11 mouse cellular contexts compared by ENCODE assay signal in genomic region chr7:139063406-139063805, GRCm38 (mm10). TPM values are rescaled to one million over a fixed set of nuclear protein-coding genes. Genes with fewer than 3 reads are reported as not detected.
DNase-seq lines count a peak whose midpoint lies in the region; ATAC-seq and TF ChIP-seq lines count a peak whose summit lies in the region.
"Had no signal": no experiment of that assay in that cellular context is flagged by ENCODE, and none has a peak within 500 bp of the region (broad histone marks: within the 10 kb centered on the region; RNA-seq: fewer than 3 reads in every experiment).

No protein-coding gene starts in this region.

- no peak for DNase-seq in kidney, postnatal 0 days (ENCODE audit: low spot score)
- DNase-seq in kidney, adult 11 months = no peak
- peak; percentile 36 for DNase-seq in thymus, postnatal 4 days
- no peak for DNase-seq in thymus, postnatal 10 days (ENCODE audit: low spot score in 2 of 2)
- DNase-seq in c-Kit-positive CD71-negative TER-119-negative erythroid progenitor cells, embryonic 14.5 days (ENCODE audit: low read depth) = peak; percentile 20
- no peak for DNase-seq in stomach, postnatal 0 days (ENCODE audit: low spot score)
- no peak for DNase-seq in left cerebral cortex, adult 11 months (ENCODE audit: low spot score)
- DNase-seq in left cerebral cortex, adult 9 months (ENCODE audit: low spot score in 2 of 2) = no peak
- DNase-seq: gastrocnemius, postnatal 10 days had no signal

- no peak overlapping the region for H3K4me2 ChIP-seq in kidney, postnatal 0 days (ENCODE audit: low read length)
- H3K4me2 ChIP-seq in stomach, postnatal 0 days (replicated peaks; ENCODE audit: low read depth) = no peak overlapping the region

- ATAC-seq in kidney, postnatal 0 days (replicated peaks; ENCODE audit: low FRiP score, low read depth) = no peak
- ATAC-seq in stomach, postnatal 0 days (ENCODE audit: low FRiP score, low TSS enrichment) = no peak
- ATAC-seq: activated CD4-positive, CD25-positive, alpha-beta regulatory T cell, adult 4 months had no signal

- no peaks in the 10 kb centered on the region for H3K9me3 ChIP-seq in kidney, postnatal 0 days (replicated peaks; ENCODE audit: low read length)
- H3K9me3 ChIP-seq in stomach, postnatal 0 days (ENCODE audit: control insufficient read depth, low read length) = no peaks in the 10 kb centered on the region
- H3K9me3 ChIP-seq: megakaryocyte, embryonic 14.5 days had no signal

- no peaks in the 10 kb centered on the region for H3K36me3 ChIP-seq in kidney, postnatal 0 days (ENCODE audit: insufficient read depth, low read length)
- H3K36me3 ChIP-seq in stomach, postnatal 0 days (ENCODE audit: control insufficient read depth, insufficient read depth, low read length) = no peaks in the 10 kb centered on the region

- WGBS in kidney, postnatal 0 days = 51% methylated on average over 4 of the region's 4 CpGs
- WGBS in stomach, postnatal 0 days = 61% methylated on average over 4 of the region's 4 CpGs

- H3K9ac ChIP-seq in kidney, postnatal 0 days (ENCODE audit: low read depth, low read length) = no peak overlapping the region
- H3K9ac ChIP-seq in stomach, postnatal 0 days (ENCODE audit: low read length) = no peak overlapping the region

- TF ChIP-seq CTCF in kidney, postnatal 0 days (IDR thresholded peaks at IDR 0.05; ENCODE audit: low read depth) = peak; percentile 58
- peak; percentile 54 for TF ChIP-seq CTCF in stomach, postnatal 0 days (IDR thresholded peaks at IDR 0.05; ENCODE audit: low read depth)

- no peaks in the 10 kb centered on the region for H3K27me3 ChIP-seq in kidney, postnatal 0 days (ENCODE audit: insufficient read depth, low read length)
- no peaks in the 10 kb centered on the region for H3K27me3 ChIP-seq in stomach, postnatal 0 days (ENCODE audit: control insufficient read depth, insufficient read depth, low read length)

- H3K27ac ChIP-seq in kidney, postnatal 0 days = no peak overlapping the region
- no peak overlapping the region for H3K27ac ChIP-seq in stomach, postnatal 0 days (replicated peaks)

- no peaks in the 10 kb centered on the region for H3K4me1 ChIP-seq in kidney, postnatal 0 days (replicated peaks; ENCODE audit: insufficient read depth, low read length)
- H3K4me1 ChIP-seq in stomach, postnatal 0 days (replicated peaks; ENCODE audit: control insufficient read depth, insufficient read depth) = no peaks in the 10 kb centered on the region

- H3K4me3 ChIP-seq in kidney, postnatal 0 days (replicated peaks; ENCODE audit: low read depth, low read length) = no peak overlapping the region
- H3K4me3 ChIP-seq in stomach, postnatal 0 days (ENCODE audit: low read depth, low read length) = no peak overlapping the region
- H3K4me3 ChIP-seq: megakaryocyte, embryonic 14.5 days had no signal

- no peak for TF ChIP-seq EP300 in stomach, postnatal 0 days (optimal IDR thresholded peaks at IDR 0.05)

RNA-seq across cellular contexts. Expression of gene Dpysl4, which starts 22.4 kb away (rescaled TPM):
- polyA plus RNA-seq in kidney, postnatal 0 days (2015; fragmentation: Nextera tagmentation; extraction: Ambion mirVana) = 7.5 and 9.6 TPM in 2 replicates
- polyA plus RNA-seq in stomach, postnatal 0 days (2015; fragmentation: Nextera tagmentation; extraction: Ambion mirVana) = 4.8 and 5.1 TPM in 2 replicates
- polyA plus RNA-seq: activated CD4-positive, CD25-positive, alpha-beta regulatory T cell, adult 4 months had no signal

Comparison
In these comparisons a context has a peak if more than half of its experiments do, and no peak if none do; other contexts are left out.
1. DNase-seq: peak in thymus, postnatal 4 days (single experiment) and c-Kit-positive CD71-negative TER-119-negative erythroid progenitor cells, embryonic 14.5 days (single experiment); none in kidney, postnatal 0 days (single experiment), kidney, adult 11 months (single experiment), thymus, postnatal 10 days (0 of 2), stomach, postnatal 0 days (single experiment), left cerebral cortex, adult 11 months (single experiment) and left cerebral cortex, adult 9 months (0 of 2).